Mouse (Mus musculus) lung, postnatal 25 days (tissue): ENCODE results near the gene Mzt1.

Source experiments
- DNase-seq: peaks from one replicate; pipeline ENCODE4 v3.0.0; 2022; ENCODE audit warnings: low spot score

Gene Mzt1

DNA sequence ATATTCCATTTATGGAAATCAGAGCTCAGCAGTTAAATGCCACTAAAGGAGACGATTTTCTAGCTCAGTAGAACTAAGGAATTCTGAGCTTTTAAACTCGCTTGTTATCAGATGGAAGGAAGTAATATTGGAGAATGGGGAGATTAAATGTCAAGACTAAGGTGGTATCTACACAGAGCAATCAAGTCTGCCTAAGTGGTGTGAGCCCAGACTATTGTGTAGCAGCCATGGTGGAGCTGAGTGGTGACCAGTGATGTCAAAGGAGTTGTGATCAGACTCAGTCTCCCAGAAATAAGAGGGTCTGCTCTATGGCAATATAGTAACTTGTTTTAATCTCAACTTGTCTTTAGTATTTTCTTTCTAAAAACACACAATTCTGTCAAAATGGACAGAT, 35.0 kb downstream of the Mzt1 start:
- no peak for DNase-seq

DNA sequence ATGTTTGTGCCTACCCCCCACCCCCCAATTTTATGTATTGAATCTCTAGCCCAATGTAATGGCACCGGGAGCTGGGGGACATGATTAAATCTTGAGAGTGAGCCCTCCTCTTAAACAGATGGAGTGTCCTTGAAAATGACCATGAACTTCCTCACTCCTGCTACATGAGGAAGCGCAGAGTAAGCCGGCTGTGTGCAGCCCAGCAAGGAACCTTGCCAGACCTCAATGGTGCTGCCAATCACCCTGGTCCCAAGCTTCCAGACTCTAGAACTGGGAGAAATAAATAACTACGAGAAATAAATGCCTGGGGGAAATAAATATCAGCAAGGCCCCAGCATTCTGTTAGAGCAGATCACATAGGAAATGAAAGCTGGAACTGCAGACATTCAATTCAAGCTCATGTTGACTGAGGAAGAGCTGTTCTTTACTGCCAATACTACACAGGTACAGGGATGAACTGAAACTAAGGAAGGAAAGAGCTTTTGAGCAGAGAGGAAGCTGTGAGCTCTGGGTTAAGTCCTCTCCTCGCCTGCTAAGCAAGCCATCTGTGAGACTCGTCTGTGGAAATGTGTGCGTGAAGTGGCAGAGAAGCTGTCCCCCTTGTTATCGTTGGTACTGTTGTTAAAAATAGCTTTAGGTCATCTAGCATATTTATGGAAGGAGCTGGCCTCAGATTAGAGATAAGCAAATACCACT, 35.6 kb downstream of the Mzt1 start:
- DNase-seq = no peak

GRCm38 (mm10) chr14:98994218-98994617, 51.7 kb downstream of the Mzt1 start, which contains the start of gene Rpl36a-ps1:
Gene Rpl36a-ps1 (minus strand): TSS chr14:98994318.
- no peak for DNase-seq

- DNase-seq = no peak
Measured at GRCm38 (mm10) chr14:98992482-98992881, 53.5 kb downstream of the Mzt1 start.

- no peak for DNase-seq
Measured at GRCm38 (mm10) chr14:98990636-98991035, 55.3 kb downstream of the Mzt1 start.

DNA sequence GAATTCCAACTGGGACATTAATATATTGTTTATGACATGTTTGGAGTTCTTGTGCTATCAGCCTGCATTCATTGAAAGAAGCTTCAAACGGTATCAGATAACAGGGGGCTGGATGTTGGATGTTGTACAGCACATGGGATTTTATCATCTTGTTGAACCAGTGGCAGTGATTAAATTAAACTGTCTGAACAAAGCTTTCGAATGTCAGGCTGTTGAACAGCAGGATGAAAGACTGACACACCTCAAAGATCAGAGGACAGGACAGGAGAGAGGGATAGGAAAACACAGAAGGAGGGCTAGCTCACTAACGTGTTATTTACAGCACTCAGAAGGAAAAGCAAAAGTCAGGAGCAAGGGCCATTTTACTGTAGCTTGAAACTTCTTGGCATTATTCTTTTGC, 56.1 kb downstream of the Mzt1 start:
- DNase-seq = no peak
